9 mouse cellular contexts compared by ENCODE assay signal in the genomic region with DNA sequence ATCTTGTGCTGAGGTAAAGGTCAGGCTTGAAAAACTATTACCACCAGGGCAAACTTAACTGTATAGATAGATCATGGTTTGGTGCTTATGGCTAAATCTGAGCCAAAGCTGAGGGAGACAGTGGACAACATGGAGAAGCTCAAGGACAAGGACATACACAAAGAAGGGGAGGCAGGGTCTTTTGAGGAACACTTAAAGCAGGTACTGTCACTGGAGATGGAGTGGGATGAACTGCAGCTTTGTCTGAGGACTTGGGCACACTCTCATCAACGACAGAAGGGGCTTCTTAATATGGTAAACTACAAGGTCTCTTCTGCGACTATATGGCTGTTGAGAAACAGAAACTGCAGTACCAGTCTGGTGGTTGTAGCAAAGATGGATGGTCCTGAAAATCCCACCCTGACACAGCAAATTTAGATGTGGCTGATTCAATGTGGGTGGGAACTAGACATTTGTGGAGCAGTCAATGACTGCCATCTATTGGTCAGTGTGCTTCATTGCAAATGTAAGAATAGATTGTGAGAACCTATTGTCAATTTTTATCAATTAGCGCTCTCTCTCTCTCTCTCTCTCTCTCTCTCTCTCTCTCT. TPM values are rescaled to one million over a fixed set of nuclear protein-coding genes. Genes with fewer than 3 reads are reported as not detected.
DNase-seq lines count a peak whose midpoint lies in the region; ATAC-seq and TF ChIP-seq lines count a peak whose summit lies in the region.
"Had no signal": no experiment of that assay in that cellular context is flagged by ENCODE, and none has a peak within 500 bp of the region (broad histone marks: within the 10 kb centered on the region; RNA-seq: fewer than 3 reads in every experiment).

No protein-coding gene starts in this region.

- 0 out of 2 replicates have a peak, but pooled peaks have one; percentile 37 for ATAC-seq in kidney, embryonic 14.5 days (ENCODE audit: low FRiP score, low TSS enrichment)
- 0 out of 2 replicates have a peak, but pooled peaks have one; percentile 22 for ATAC-seq in stomach, postnatal 0 days (ENCODE audit: low FRiP score, low TSS enrichment)

- H3K79me2 ChIP-seq in heart, adult 2 months (replicated peaks; ENCODE audit: control insufficient read depth, insufficient read depth, low read length) = no peaks in the 10 kb centered on the region

- 7% methylated on average over 3 of the region's 3 CpGs for WGBS in heart, adult 2 months
- 31% methylated on average over 3 of the region's 3 CpGs for WGBS in kidney, embryonic 14.5 days
- 12% methylated on average over 3 of the region's 3 CpGs for WGBS in stomach, postnatal 0 days

- peak; percentile 90 for TF ChIP-seq CTCF in heart, adult 2 months (IDR thresholded peaks at IDR 0.05)
- peak; percentile 96 for TF ChIP-seq CTCF in stomach, postnatal 0 days (IDR thresholded peaks at IDR 0.05; ENCODE audit: low read depth)

- no peaks in the 10 kb centered on the region for H3K27me3 ChIP-seq in heart, adult 2 months (ENCODE audit: control insufficient read depth, insufficient read depth, low read length)
- no peaks in the 10 kb centered on the region for H3K27me3 ChIP-seq in kidney, embryonic 14.5 days (ENCODE audit: control insufficient read depth, insufficient read depth, low read length)
- H3K27me3 ChIP-seq in stomach, postnatal 0 days (ENCODE audit: control insufficient read depth, insufficient read depth, low read length) = no peaks in the 10 kb centered on the region

- H3K4me3 ChIP-seq in heart, adult 2 months = no peak overlapping the region
- H3K4me3 ChIP-seq in kidney, embryonic 14.5 days (ENCODE audit: low read length) = no peak overlapping the region
- no peak overlapping the region for H3K4me3 ChIP-seq in stomach, postnatal 0 days (ENCODE audit: low read depth, low read length)

- 0 out of 2 replicates have a peak overlapping the region, but pooled peaks have one; percentile 8 for H3K4me2 ChIP-seq in kidney, embryonic 14.5 days (replicated peaks; ENCODE audit: low read depth, low read length)
- peak overlapping the region; percentile 24 for H3K4me2 ChIP-seq in stomach, postnatal 0 days (replicated peaks; ENCODE audit: low read depth)

- H3K9ac ChIP-seq in heart, adult 2 months (ENCODE audit: low read depth, low read length) = peak overlapping the region; percentile 43
- 0 out of 2 replicates have a peak overlapping the region, but pooled peaks have one; percentile 7 for H3K9ac ChIP-seq in kidney, embryonic 14.5 days (ENCODE audit: low read depth, low read length)
- no peak overlapping the region for H3K9ac ChIP-seq in stomach, postnatal 0 days (ENCODE audit: low read length)

- intact Hi-C loops in heart, adult 2 months (cut with DNase I) = loop anchor here (1.0 to 5.0 kb wide), 7 partner anchors 193 to 518 kb away; a partner anchor contains a TSS

- peak overlapping the region; percentile 58 for H3K27ac ChIP-seq in heart, adult 2 months
- H3K27ac ChIP-seq in kidney, embryonic 14.5 days (ENCODE audit: low read depth, low read length) = no peak overlapping the region
- no peak overlapping the region for H3K27ac ChIP-seq in stomach, postnatal 0 days (replicated peaks)

- no peak for TF ChIP-seq POLR2A in heart, adult 2 months (IDR thresholded peaks at IDR 0.05; ENCODE audit: insufficient read depth, low read depth, low read length)

- DNase-seq in adrenal gland, adult (ENCODE audit: inconsistent age in 2 of 2, low spot score in 1 of 2) = peak; percentile 38 to 80
- DNase-seq in adrenal gland, adult 8-10 months = no peak
- peak; percentile 60 for DNase-seq in A20 (ENCODE audit: low read depth, low spot score)
- peak; percentile 18 for DNase-seq in cerebellum, adult 8-10 months
- peak in 1 of 2 experiments; percentile 49 for DNase-seq in heart, adult 2 months
- DNase-seq in mesoderm, embryonic 11.5 days (ENCODE audit: low read depth, low spot score) = peak; percentile 88
- DNase-seq in stomach, postnatal 0 days (ENCODE audit: low spot score) = peak; percentile 40

- peaks cover 5% of the 10 kb centered on the region for H3K36me3 ChIP-seq in heart, adult 2 months (ENCODE audit: control insufficient read depth, insufficient read depth, low read length)
- no peaks in the 10 kb centered on the region for H3K36me3 ChIP-seq in kidney, embryonic 14.5 days (ENCODE audit: control insufficient read depth, insufficient read depth, low read length)
- no peaks in the 10 kb centered on the region for H3K36me3 ChIP-seq in stomach, postnatal 0 days (ENCODE audit: control insufficient read depth, insufficient read depth, low read length)

- no peak for TF ChIP-seq EP300 in heart, adult 2 months (IDR thresholded peaks at IDR 0.05; ENCODE audit: insufficient read depth, low read depth, low read length)
- TF ChIP-seq EP300 in stomach, postnatal 0 days (optimal IDR thresholded peaks at IDR 0.05) = no peak

- peaks cover 31% of the 10 kb centered on the region for H3K4me1 ChIP-seq in heart, adult 2 months (ENCODE audit: control insufficient read depth, insufficient read depth, low read length)
- 0 out of 2 replicates have a peak, but pooled peaks cover 8% of the 10 kb centered on the region for H3K4me1 ChIP-seq in kidney, embryonic 14.5 days (ENCODE audit: control insufficient read depth, insufficient read depth, low read length)
- no peaks in the 10 kb centered on the region for H3K4me1 ChIP-seq in stomach, postnatal 0 days (replicated peaks; ENCODE audit: control insufficient read depth, insufficient read depth)

- no peaks in the 10 kb centered on the region for H3K9me3 ChIP-seq in kidney, embryonic 14.5 days (ENCODE audit: control insufficient read depth, low read length)
- no peaks in the 10 kb centered on the region for H3K9me3 ChIP-seq in stomach, postnatal 0 days (ENCODE audit: control insufficient read depth, low read length)

RNA-seq across cellular contexts. Expression of a gene that starts 26.3 kb away (rescaled TPM):
- not detected for total RNA-seq in adrenal gland, adult 8-10 months (2022)
- total RNA-seq in heart, adult 2 months (2021) = under 1 TPM; 0.86 to 0.91 TPM
- polyA plus RNA-seq in heart, adult 2 months (2012; rRNA removed) = 0.74 and 2.0 TPM in 2 replicates
- polyA plus RNA-seq in kidney, embryonic 14.5 days (2014; fragmentation: Nextera tagmentation; extraction: Ambion mirVana) = not detected in 2 replicates
- not detected in 2 replicates for polyA plus RNA-seq in stomach, postnatal 0 days (2015; fragmentation: Nextera tagmentation; extraction: Ambion mirVana)
- total RNA-seq: left cerebral cortex, postnatal 10 days had no signal
